Mouse (Mus musculus) forebrain, embryonic 11.5 days (tissue): ENCODE results near the gene Pld3. TPM values are rescaled to one million over a fixed set of nuclear protein-coding genes. Genes with fewer than 3 reads are reported as not detected.
A peak's percentile ranks its signal among the peaks of the same experiment; 100 is the strongest.

Source experiments
- ATAC-seq: fragments of 200-750 bp; cut with Nextera tagmentation; replicated peaks from 2 replicates; pipeline ENCODE4 v1.8.0; 2017; ENCODE audit warnings: moderate TSS enrichment; ENCODE audit not compliant: low FRiP score
- DNase-seq: peaks from one replicate; pipeline ENCODE4 v3.0.0-alpha.2; 2017; ENCODE audit warnings: low spot score
- H3K27ac ChIP-seq: fragments of 300-500 bp; sonication (generic); 2 replicates; pipeline ENCODE4 v1.5.1; 2014; ENCODE audit warnings: low read depth, low read length
- H3K27me3 ChIP-seq: fragments of 300-500 bp; sonication (generic); 2 replicates; pipeline ENCODE4 v1.6.1; 2014; ENCODE audit warnings: mild to moderate bottlenecking, low read length, mixed read lengths; ENCODE audit not compliant: control insufficient read depth, insufficient read depth
- H3K36me3 ChIP-seq: fragments of 300-500 bp; sonication (generic); 2 replicates; pipeline ENCODE4 v1.6.1; 2014; ENCODE audit warnings: mild to moderate bottlenecking, low read length, moderate library complexity, mixed read lengths; ENCODE audit not compliant: control insufficient read depth, insufficient read depth
- H3K4me1 ChIP-seq: fragments of 300-500 bp; sonication (generic); replicated peaks from 2 replicates; pipeline ENCODE4 v1.6.1; 2014; ENCODE audit warnings: low read length, mixed read lengths; ENCODE audit not compliant: control insufficient read depth, insufficient read depth
- H3K4me2 ChIP-seq: fragments of 300-500 bp; sonication (generic); 2 replicates; pipeline ENCODE4 v1.6.1; 2014; ENCODE audit warnings: low read depth, mild to moderate bottlenecking, low read length, moderate library complexity, mixed read lengths; ENCODE audit not compliant: severe bottlenecking
- H3K4me3 ChIP-seq: fragments of 300-500 bp; sonication (generic); 2 replicates; pipeline ENCODE4 v1.5.1; 2014; ENCODE audit warnings: low read depth, low read length
- H3K9ac ChIP-seq: fragments of 300-500 bp; sonication (generic); 2 replicates; pipeline ENCODE4 v1.6.1; 2014; ENCODE audit warnings: low read length
- H3K9me3 ChIP-seq: fragments of 300-500 bp; sonication (generic); 2 replicates; pipeline ENCODE4 v1.6.1; 2016; ENCODE audit warnings: low read length, mixed read lengths; ENCODE audit not compliant: control insufficient read depth
- WGBS: fragments of 180-500 bp; shearing (Covaris S2); extraction: QIAGEN DNeasy Blood & Tissue Kit; methylation state at CpG from one replicate; pipeline ENCODE4 v1.1.7; 2014; 5-methylcytosine and 5-hydroxymethylcytosine counted together
- polyA plus RNA-seq: library from polyadenylated mRNA; unstranded; fragments of >200 nt; fragmentation: Nextera tagmentation; extraction: Ambion mirVana; gene quantifications from 2 replicates; pipeline ENCODE4 v1.2.1, GENCODE M21; 2014

The Pld3 gene
- polyA plus RNA-seq, 1 experiment from 2014 or later = 56.4 TPM

- Histone ChIP-seq H3K27me3 (no peaks in the 10 kb centered on the region), H3K9me3 (no peaks in the 10 kb centered on the region), H3K4me3 (peak overlapping the region; percentile 39), H3K4me1 (peaks cover 11% of the 10 kb centered on the region; the same call in 1 of the 2 replicates), H3K27ac (peak overlapping the region; percentile 71), H3K9ac (peak overlapping the region; percentile 64), H3K36me3 (no peaks in the 10 kb centered on the region), H3K4me2 (peak overlapping the region; percentile 72)
- peak; percentile 89 for DNase-seq
- WGBS = 1% methylated on average over 25 of the region's 33 CpGs
- peak; percentile 55 for ATAC-seq
Measured at GRCm38 (mm10) chr7:27490543-27491329, 62.3 kb downstream of the Pld3 start.

DNA sequence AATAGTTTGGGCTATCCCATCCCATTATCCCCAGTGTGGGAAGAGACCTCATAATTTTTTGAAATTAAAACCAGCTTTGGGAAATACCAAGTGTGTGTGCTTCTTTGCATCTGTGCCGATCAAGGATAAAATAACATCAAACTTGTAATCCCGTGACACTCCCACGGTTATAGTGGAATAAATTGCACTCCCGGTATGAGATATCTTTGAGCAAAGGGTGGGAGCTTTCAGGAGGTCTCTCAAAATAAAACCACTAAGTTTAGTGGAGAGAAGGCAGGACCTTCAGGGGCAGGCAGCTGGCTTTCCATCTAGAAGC lies 62.8 kb downstream of the Pld3 start:
- 37% methylated on average over 4 of the region's 4 CpGs for WGBS
- Histone ChIP-seq H3K36me3 (no peaks in the 10 kb centered on the region), H3K27me3 (no peaks in the 10 kb centered on the region), H3K27ac (peak overlapping the region; percentile 71), H3K4me2 (peak overlapping the region; percentile 72), H3K4me1 (peaks cover 11% of the 10 kb centered on the region; the same call in 1 of the 2 replicates), H3K9me3 (no peaks in the 10 kb centered on the region), H3K4me3 (peak overlapping the region; percentile 39), H3K9ac (peak overlapping the region; percentile 64)
- ATAC-seq (no peak), DNase-seq (no peak)

GRCm38 (mm10) chr7:27489270-27489869 lies 63.6 kb downstream of the Pld3 start:
- H3K4me3 ChIP-seq = no peak overlapping the region
- ATAC-seq (no peak), DNase-seq (no peak)
- no peaks in the 10 kb centered on the region for H3K27me3 ChIP-seq
- H3K27ac ChIP-seq = no peak overlapping the region
- peaks cover 11% of the 10 kb centered on the region; the same call in 1 of the 2 replicates for H3K4me1 ChIP-seq
- H3K36me3 ChIP-seq = no peaks in the 10 kb centered on the region
- no peaks in the 10 kb centered on the region for H3K9me3 ChIP-seq
- H3K9ac ChIP-seq = no peak overlapping the region
- 91% methylated on average over 25 of the region's 25 CpGs for WGBS
- H3K4me2 ChIP-seq = no peak overlapping the region

GRCm38 (mm10) chr7:27487740-27488268 lies 65.2 kb downstream of the Pld3 start:
- WGBS = 3% methylated on average over 13 of the region's 13 CpGs
- Histone ChIP-seq H3K4me2 (peak overlapping the region; percentile 68), H3K36me3 (no peaks in the 10 kb centered on the region), H3K4me3 (peak overlapping the region; percentile 77), H3K4me1 (peaks cover 11% of the 10 kb centered on the region; the same call in 1 of the 2 replicates), H3K9me3 (no peaks in the 10 kb centered on the region), H3K9ac (peak overlapping the region; percentile 78), H3K27me3 (no peaks in the 10 kb centered on the region), H3K27ac (0 out of 2 replicates have a peak overlapping the region, but pooled peaks have one; percentile 32)
- DNase-seq (peak; percentile 64), ATAC-seq (no peak)

DNA sequence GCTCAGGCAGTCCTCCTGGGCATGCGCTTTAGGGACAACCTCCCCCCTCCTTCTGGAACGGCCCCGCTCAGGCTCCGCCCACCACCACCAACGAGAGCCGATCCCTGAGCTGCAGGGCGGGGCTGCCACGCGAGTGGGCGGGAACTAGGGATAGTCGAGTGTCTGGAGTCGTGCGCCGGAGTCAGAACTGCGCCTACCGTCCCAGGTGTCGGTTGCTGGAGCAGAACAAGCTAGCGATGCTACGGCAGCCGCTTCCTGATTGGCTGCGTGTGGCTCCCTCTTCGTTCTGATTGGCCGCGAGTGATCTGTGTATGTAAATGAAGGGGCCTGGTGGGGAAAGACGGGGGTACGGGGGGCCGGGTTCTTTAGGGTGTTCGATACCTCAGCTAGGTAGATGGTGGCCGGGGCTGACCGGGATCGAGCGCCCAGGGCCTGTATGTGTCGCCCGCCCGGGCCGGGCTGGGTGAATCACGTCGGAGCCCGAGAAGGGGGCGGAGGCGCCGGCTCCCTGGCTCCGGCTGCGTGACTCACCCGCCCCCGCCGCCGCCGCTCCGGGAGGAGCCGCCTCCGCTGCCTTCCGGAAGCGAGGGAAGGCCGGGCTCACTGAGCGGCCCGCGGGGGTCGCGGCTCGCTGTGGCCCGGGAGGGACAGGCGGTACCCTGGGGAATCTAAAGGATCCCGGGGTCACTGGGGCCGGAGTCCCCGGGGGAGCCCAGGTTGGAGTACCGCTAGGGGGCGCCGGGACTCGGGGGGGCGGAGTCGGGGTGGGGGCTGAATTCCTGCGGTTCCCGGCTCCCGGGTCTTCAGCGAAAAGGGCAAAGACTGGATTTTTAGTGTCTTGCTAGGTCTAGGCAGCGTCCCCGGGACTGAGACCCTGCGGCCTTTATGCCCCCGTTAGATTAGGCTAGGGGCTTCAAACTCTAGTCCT lies 66.0 kb downstream of the Pld3 start, which contains the start of gene Sertad1:
Gene Sertad1, plus strand, starts transcription at position 141 of the 928 bp plus-strand sequence.
- peak; percentile 97 for ATAC-seq
- Histone ChIP-seq H3K36me3 (no peaks in the 10 kb centered on the region), H3K27me3 (no peaks in the 10 kb centered on the region), H3K9me3 (no peaks in the 10 kb centered on the region), H3K4me2 (peak within 1 kb of the TSS; percentile 68), H3K4me1 (peaks cover 11% of the 10 kb centered on the region; the same call in 1 of the 2 replicates), H3K4me3 (peak within 1 kb of the TSS; percentile 77), H3K27ac (peak within 1 kb of the TSS; percentile 84), H3K9ac (peak within 1 kb of the TSS; percentile 78)
- under 1% methylated on average over 67 of the region's 80 CpGs for WGBS
- DNase-seq = peak; percentile 100

GRCm38 (mm10) chr7:27486102-27486769 lies 66.8 kb downstream of the Pld3 start:
- peak overlapping the region; percentile 29 for H3K9ac ChIP-seq
- no peaks in the 10 kb centered on the region for H3K27me3 ChIP-seq
- H3K9me3 ChIP-seq = no peaks in the 10 kb centered on the region
- WGBS = 8% methylated on average over 13 of the region's 13 CpGs
- peak; percentile 0; the same call in 1 of the 2 replicates for ATAC-seq
- H3K4me3 ChIP-seq = peak overlapping the region; percentile 77
- peaks cover 16% of the 10 kb centered on the region for H3K4me1 ChIP-seq
- DNase-seq = no peak
- no peak overlapping the region for H3K27ac ChIP-seq
- no peaks in the 10 kb centered on the region for H3K36me3 ChIP-seq
- H3K4me2 ChIP-seq = peak overlapping the region; percentile 68

- no peak for ATAC-seq
- H3K27me3 ChIP-seq = no peaks in the 10 kb centered on the region
- no peaks in the 10 kb centered on the region for H3K36me3 ChIP-seq
- DNase-seq = no peak
- 83% methylated on average over 4 of the region's 4 CpGs for WGBS
- H3K9me3 ChIP-seq = no peaks in the 10 kb centered on the region
- no peak overlapping the region for H3K4me3 ChIP-seq
- H3K27ac ChIP-seq = no peak overlapping the region
- H3K4me2 ChIP-seq = no peak overlapping the region
- H3K9ac ChIP-seq = no peak overlapping the region
- peaks cover 13% of the 10 kb centered on the region for H3K4me1 ChIP-seq
Measured at GRCm38 (mm10) chr7:27483860-27484259, 69.2 kb downstream of the Pld3 start.
